Mouse (Mus musculus): Measurements from ENCODE around the gene Gm49392. TPM values are rescaled to one million over a fixed set of nuclear protein-coding genes. Genes with fewer than 3 reads are reported as not detected.
"Not testable (repeated sequence)": the region's sequence is repeated elsewhere in the genome, so short reads cannot be mapped to it uniquely, and the experiment has no call there.

Gm49392 gene
- total RNA-seq (2022) = under 1 TPM in 1 of 4 experiments, not detected in 3; 0.46 TPM

DNA sequence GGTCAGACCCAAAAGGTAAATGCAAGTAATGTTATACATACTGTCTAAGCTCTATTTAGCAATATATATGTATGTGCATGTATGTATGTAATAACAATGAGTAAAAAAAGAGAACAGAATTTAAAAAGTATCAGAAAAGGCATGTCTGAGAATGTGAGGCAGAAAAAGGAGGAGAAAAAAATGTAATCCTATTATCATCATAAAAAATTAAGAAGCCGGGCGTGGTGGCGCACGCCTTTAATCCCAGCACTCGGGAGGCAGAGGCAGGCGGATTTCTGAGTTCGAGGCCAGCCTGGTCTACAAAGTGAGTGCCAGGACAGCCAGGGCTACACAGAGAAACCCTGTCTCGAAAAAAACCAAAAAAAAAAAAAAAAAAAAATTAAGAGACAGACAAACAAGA is at the start of gene Gm49392:
Gene Gm49392, minus strand, starts transcription at position 101 of the 400 bp plus-strand sequence.
- DNase-seq (ENCODE audit: low spot score in 2 of 2) = not testable (repeated sequence)

DNA sequence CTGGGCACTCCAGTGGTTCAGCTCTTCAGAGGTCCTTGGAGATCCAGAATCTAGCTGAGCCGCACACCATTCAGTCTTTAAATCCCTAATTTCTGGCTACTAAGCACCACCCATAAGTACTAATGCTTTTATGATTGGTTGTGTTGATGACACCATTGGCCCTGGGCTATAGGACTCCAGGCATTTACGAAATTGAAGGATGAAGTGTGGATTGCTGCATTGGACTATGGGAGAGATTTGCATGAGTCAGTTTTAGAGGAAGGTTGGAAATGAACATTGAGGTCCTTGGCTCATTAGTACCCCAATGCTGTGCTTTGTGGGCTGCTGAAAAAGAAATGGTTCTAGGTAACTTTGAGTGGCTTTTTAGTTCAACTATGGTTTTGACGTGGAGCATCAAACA is 45.2 kb upstream of the Gm49392 start, which contains the start of gene Tpbpa:
Gene Tpbpa, minus strand, starts transcription at position 101 of the 400 bp plus-strand sequence.
- not testable (repeated sequence) for DNase-seq (ENCODE audit: low spot score in 2 of 2)

DNA sequence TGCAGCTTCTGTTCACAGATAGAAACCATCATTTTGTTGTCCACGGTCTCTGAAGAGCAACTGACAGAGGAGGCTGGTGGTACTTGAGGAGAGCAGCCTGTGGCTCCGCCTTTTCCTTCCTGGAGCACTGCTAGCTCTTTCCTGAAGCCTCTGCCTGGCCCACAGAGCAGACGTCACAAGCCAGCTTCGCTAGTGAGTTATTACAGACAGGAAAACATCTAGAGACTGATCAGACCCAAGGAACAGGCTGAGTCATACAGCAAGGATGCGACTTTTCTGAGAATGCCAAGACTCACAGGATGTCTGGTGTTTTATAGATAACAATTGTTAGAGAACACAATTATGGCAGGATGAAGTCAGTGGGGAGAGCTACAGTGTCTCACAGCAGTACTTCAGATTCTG is 39.8 kb upstream of the Gm49392 start, which contains the start of the genes Gm49391 and Ctla2a:
Gene Gm49391, minus strand, starts transcription at position 72 of the 402 bp plus-strand sequence.
Gene Ctla2a, minus strand, starts transcription at position 126 of the 402 bp plus-strand sequence.
- DNase-seq (ENCODE audit: low spot score in 2 of 2) = no peak

DNA sequence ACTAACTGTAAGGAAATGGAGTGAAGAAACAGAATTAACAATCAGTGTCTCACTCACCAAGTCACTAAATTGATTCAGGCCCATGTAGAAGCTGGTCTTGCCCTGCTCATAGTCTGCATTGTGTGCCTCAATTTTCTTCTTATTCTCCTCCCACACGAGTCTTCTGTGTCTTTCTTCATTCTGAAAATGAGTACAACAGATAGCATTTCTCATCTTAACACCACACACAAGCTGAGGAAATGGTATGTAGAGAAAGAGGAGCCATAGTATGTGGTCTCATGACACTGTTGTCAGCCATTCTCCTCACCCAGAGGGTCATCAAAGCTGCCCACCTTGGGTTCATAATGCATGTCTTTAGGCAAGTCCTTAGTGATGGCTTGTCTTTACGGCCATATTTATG is 38.8 kb upstream of the Gm49392 start, which contains the start of gene Gm49393:
Gene Gm49393, minus strand, starts transcription at position 101 of the 400 bp plus-strand sequence.
- not testable (repeated sequence) for DNase-seq (ENCODE audit: low spot score in 2 of 2)

DNA sequence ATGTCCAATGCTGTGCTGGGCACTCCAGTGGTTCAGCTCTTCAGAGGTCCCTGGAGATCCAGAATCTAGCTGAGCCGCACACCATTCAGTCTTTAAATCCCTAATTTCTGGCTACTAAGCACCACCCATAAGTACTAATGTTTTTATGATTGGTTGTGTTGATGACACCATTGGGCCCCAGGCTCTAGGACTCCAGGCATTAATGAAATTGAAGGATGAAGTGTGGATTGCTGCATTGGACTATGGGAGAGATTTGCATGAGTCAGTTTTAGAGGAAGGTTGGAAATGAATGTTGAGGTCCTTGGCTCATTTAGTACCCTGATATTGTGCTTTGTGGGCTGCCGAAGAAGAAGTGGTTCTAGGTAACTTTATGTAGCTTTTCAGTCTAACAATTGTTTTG is 8.1 kb upstream of the Gm49392 start, which contains the start of gene Tpbpb:
Gene Tpbpb, minus strand, starts transcription at position 101 of the 400 bp plus-strand sequence.
- not testable (repeated sequence) for DNase-seq (ENCODE audit: low spot score in 2 of 2)

DNA sequence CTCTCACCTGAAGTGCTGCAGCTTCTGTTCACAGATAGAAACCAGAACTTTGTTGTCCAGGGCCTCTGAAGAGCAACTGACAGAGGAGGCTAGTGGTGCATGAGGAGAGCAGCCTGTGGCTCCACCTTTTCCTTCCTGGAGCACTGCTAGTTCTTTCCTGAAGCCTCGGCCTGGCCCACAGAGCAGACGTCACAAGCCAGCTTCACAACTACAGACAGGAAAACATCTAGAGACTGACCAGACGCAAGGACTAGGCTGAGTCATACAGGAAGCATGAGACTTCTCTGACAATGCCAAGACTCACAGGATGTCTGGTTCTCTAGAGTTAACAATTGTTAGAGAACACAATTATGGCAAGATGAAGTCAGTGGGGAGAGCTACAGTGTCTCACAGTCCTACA is 634 bp upstream of the Gm49392 start, which contains the start of gene Ctla2b:
Gene Ctla2b, minus strand, starts transcription at position 120 of the 400 bp plus-strand sequence.
- DNase-seq (ENCODE audit: low spot score in 2 of 2) = no peak

DNA sequence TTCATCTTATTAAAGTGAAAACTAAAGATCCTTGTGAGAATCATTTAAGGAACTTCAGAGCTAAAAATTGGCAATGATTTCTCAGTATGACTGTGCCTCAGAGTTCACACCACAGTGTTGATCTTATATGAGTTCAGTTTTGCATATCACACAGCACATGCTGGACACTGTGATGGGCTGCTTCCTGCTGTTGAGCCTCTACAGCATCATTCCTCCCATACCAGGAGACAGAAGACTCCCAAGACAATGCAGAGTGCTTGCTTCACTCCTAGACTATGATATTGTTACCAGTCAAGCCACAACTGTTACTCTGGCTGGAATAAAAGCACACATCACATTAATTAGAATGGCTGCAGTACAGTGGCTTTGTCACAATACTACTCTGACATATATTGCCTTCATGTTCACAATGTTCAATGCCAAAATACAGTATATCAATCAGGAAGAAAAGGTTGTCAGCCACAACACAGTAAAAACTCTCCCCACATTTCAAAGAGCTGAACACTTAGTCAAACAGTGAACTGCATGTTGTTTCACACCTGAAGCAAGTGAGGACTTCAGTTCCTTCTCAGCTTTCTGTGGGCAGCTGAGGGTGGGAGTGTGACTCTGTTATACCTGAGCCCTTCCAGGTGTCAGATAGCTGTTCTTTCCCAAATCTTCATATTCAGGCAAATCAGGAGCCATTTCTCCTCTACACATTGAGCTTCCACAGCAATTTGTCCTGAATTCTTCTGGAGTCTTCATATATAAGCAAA is 1.1 kb downstream of the Gm49392 start:
- DNase-seq (ENCODE audit: low spot score in 2 of 2) = no peak

DNA sequence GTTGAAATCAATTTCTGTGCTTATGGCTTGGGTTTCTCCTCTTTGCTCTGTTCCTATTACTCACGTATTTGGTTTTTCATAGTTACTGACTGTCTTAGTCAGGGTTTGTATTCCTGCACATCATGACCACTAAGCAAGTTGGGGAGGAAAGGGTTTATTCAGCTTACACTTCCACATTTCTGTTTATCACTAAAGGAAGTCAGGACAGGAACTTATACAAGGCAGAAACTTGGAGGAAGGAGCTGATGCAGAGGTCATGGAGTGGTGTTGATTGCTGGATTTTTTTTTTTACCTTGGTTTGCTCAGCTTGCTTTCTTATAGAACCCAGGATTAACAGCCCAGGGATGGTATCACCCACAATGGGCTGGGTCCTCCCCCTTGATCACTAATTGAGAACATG is 4.4 kb downstream of the Gm49392 start:
- no peak for DNase-seq (ENCODE audit: low spot score in 2 of 2)

DNA sequence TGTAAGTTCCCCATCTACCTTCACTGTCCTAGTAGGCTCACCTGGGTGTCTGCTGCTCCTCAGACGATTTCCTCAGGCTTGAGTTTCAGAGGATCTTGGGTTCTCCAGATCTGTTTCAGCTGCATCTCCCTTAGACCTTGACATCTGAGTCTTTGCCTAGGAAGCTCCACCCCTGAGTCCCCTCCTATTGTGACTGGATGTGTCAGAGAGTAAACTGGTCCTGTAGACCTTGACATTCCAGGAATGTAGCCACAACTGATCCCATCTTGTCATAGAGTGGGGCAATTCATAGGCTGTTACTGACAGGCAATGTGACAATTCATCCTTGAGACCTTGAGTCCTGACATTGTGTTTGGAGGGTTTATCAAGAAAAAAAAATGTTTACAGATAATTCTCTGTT is 32.4 kb downstream of the Gm49392 start, which contains the start of gene 4930486L24Rik:
Gene 4930486L24Rik, minus strand, starts transcription at position 195 of the 400 bp plus-strand sequence.
- DNase-seq (ENCODE audit: low spot score in 2 of 2) = no peak

DNA sequence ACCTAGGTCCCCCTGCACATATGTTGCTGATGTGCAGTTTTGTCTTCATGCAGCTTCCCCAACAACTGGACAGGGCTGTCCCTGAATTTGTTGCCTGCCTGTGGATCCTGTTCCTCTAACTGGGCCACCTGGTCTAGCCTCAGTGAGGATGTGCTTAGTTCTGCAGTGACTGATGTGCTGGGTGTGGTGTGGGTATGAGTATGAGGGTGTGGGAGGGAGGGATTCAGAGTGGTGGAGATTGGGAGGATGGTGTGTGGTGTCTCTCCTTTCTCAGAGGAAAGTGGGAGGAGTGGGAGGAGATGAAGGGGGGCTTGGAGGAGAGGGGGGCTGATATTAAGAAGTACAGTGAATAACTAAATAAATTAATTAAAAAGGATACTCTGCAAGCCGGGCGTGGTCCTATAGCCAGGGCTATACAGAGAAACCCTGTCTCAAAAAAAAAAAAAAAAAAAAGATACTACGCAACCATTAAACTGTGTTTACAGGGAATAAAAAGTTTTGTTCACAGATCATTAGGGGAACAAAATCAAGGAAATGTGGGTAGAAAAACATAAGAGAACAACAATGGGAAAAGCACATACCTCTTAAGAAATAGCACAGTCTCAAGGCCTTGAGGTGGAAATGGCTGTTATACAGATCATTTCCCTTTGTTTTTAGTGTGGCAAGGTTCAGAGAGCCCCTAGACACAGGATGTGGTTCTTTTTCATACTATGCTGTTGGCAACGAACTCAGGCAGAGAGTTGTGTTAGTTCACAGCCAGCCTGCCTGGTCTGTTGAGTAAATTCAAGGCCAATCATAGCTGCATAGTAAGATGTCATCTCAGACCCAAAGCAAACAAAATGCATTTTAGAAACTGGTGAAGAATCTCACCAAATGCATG is 48.2 kb downstream of the Gm49392 start:
- no peak for DNase-seq (ENCODE audit: low spot score in 2 of 2)

DNA sequence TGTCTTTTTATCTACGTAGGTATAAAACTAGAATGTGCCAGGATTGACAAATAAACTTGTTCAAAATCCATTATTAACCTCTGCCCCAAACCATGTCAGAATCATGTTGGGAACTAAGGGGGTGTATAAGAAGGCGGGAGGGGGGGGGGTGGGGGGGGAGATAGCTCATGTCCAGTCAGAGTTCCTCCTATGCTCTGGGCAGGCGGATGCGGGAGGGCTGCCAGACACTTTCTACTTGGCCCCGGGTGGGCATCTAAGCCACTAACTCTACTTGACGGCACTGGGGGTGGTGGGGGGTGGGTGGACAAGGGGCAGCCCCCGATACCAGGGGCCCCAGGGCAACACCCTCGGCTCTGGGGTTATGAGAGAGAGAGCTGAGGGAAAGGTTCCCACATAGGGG is 53.5 kb downstream of the Gm49392 start:
- no peak for DNase-seq (ENCODE audit: low spot score in 2 of 2)

DNA sequence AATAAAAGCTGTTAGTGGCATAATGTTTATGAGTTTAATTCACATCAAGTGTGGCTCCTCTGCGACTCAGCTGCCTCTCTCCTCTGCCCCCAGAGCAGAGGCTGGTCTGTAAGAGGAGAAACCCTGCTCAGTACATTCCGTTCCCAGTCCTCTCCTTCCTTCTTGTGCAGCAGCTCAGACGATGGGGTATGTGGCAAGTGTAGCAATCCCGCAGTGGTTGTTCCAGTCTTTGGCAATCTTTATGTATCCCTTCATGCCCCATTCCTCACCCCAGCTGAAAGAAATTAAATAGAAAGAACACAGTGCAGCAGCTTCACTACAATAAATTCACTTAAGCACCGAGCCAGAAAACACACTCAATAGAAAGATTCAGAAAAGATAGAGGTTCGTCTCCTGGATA is 54.0 kb downstream of the Gm49392 start:
- DNase-seq (ENCODE audit: low spot score in 2 of 2) = no peak

DNA sequence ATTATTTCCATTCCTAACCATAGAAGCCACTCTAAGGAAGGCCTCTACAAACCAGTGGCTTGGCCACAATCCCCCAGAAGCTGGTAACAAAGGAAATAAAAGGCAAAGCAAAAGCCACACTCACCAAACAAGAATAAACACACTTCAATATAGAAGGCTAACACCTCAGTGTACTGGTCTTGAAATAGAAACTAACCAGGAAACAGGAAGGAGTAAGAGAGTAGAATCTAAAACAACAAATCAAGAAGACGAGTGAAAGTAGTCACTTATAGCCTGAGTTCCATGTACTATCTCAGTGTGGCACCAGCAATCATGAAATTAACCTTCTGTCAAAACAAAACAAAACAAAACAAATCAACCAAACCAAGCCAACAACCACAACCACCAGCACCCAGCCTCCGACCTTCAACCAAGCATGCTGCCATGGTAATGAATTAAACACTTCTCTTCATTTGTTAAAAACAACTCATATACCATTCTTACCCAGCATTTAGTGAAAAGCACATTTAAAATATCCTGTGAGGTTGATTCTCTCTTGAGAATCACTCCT is 57.3 kb downstream of the Gm49392 start:
- DNase-seq (ENCODE audit: low spot score in 2 of 2) = no peak

DNA sequence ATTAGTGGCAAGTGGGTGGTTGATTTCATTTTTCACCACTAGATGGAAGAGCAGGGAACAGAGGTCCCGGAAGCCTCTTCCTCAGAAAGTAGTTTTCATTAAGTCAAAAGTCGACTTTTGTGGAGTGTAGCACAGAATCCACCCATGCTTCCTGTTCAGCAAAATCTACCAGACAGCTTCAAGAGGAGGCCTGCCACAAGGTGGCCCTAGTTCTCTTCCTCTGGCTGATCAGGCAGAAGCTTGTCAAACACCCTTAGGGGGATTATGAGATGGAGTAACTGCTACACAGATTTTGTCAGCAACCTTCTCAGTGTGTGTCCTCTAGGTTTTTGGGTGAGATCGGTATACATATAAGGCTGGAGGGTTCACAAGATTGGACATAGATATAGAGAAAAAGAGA is 70.6 kb downstream of the Gm49392 start:
- no peak for DNase-seq (ENCODE audit: low spot score in 2 of 2)

DNA sequence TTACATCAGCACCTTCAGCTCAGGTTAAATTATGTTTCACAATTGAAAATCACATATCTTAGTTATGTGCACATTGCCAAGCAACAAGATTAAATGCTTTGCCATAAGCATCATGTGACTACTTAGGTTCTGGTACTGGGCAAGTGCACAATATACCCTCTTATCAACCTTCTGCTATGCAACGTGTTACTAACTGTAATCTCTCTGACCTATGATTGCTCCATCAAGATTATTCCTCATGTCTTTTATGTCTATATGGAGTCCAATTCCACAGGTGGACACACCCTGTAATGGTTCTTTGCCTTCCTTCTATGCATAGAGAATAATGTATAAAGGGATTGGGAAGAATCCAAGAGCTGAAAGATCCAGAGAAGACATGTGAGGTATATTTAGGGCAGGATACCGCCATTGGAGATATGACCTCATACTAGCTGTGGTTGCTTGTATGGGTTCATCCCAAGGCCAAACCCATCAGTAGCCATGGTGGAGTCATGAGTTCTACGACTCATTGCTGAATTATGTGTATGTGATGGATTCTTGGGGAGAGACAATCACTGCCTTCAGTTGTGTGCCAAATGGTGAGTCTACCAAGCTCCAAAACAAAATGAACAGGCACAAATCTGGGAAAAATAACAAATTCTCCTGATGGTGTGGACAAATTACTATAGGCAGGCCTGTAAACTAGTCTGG is 76.1 kb downstream of the Gm49392 start:
- no peak for DNase-seq (ENCODE audit: low spot score in 2 of 2)

DNA sequence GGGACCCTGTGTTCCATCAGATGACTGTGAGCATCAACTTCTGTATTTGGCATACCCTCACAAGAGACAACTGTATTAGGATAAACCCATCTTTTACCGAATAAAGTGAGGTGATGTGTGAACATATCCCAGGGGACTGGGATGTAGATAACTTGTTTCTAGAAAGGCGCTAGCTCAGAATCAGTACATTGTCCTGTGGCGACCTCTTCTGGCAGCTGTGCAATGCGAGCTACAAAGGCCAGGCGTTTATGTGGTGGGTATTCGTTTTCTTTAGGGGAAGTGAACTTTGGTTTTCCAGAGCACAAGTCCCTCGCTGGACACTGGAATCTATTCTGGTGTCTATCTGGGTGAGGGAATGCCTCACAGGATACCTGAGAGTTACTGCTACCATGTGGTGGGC is 77.2 kb downstream of the Gm49392 start:
- DNase-seq (ENCODE audit: low spot score in 2 of 2) = peak in 1 of 2 experiments; percentile 12

DNA sequence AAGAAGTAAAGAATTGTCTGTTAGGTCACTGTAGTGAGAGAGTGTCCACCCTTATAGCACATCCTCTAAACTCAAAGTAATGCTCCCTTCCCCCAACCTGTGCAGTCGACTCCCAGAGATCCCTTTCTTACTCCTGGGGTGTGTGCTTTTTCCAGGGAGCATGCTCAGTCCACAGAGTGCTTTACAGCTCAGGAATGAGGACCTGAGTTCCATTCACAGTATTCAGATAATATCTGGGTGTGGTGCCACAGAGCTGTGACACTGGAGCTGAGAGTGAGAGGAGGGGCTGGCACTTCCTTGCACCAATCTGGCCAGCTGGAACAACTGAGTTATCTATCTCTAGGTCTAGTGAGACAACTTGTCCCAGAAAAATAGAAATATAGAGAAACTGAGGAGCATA is 83.0 kb downstream of the Gm49392 start:
- DNase-seq (ENCODE audit: low spot score in 2 of 2) = no peak

DNA sequence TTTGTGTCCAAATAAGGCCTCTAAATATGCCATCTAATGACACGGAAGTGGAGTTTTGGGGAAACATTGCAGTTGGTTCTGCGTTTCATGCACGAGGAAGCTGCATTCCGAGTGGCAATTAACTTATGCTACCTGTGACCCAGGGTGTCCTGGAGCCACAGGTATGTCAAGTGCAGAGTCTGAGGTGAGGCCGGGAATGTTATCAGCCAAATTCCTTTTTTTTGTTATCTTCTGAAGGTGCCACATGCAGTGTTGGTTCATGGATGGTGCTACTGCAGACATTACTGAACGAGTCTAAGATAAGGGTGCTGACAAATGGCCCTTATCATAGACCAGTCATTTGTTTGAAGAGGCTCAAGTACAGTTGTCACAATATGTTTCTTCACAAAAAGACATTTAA is 83.9 kb downstream of the Gm49392 start:
- DNase-seq (ENCODE audit: low spot score in 2 of 2) = no peak

DNA sequence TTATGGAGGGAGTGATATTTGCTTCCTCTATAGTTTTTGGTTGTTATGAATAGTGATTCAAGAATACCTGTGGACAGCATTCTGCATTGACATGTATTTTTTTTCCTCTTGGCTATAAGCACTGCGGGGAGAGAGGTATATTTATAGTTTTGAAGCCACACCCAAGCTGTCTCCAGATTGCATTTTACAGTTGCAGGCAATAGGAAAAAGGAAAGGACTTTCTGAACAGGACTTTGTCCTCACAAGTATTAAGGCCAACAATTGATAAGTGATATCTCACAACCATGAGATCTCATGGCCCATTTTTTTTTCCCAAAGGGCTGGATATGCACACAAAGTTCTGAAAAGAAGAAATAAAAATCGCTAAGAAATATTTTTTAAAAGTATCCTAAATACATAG is 87.0 kb downstream of the Gm49392 start:
- no peak for DNase-seq (ENCODE audit: low spot score in 2 of 2)

DNA sequence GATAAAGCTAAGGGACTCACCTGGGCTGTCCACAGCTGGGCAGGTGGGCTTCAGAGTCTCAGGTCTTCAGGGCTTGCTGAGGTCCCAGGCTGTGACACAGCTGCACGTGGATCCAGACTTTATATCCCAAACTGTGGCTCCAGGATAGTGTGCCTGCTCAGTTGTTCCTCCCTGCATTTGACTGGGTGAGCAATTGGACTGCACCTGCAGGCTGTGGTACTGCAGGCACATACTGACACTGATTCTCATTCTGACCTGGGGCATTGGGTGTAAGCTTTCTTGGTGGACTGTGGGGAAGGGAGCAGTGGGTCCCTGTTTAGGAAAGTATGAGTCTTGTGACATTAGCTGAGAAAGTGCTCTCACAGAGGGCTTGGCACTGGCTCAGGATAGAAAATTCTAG is 93.9 kb downstream of the Gm49392 start, which contains the start of gene Ctsll3:
Gene Ctsll3, minus strand, starts transcription at position 101 of the 400 bp plus-strand sequence.
- DNase-seq (ENCODE audit: low spot score in 2 of 2) = no peak

Data from left cerebral cortex, adult 8-10 months (tissue).